Mouse (Mus musculus) liver, embryonic 13.5 days (tissue): ENCODE results near the gene Polr3b. TPM values are rescaled to one million over a fixed set of nuclear protein-coding genes. Genes with fewer than 3 reads are reported as not detected.
A peak's percentile ranks its signal among the peaks of the same experiment; 100 is the strongest.

Source experiments
- ATAC-seq: fragments of 200-750 bp; cut with Nextera tagmentation; 2 replicates; pipeline ENCODE4 v1.8.0; 2017; ENCODE audit warnings: low read depth, mild to moderate bottlenecking, moderate number of reproducible peaks, moderate library complexity
- DNase-seq: peaks from one replicate; pipeline ENCODE4 v3.0.0; 2022
- H3K27ac ChIP-seq: fragments of 300-500 bp; sonication (generic); 2 replicates; pipeline ENCODE4 v1.5.1; 2015; ENCODE audit warnings: moderate library complexity, mild to moderate bottlenecking, inconsistent platforms
- H3K27me3 ChIP-seq: fragments of 300-500 bp; sonication (generic); 2 replicates; pipeline ENCODE4 v1.6.1; 2015; ENCODE audit warnings: mild to moderate bottlenecking, inconsistent platforms
- H3K36me3 ChIP-seq: fragments of 300-500 bp; sonication (generic); 2 replicates; pipeline ENCODE4 v1.6.1; 2015; ENCODE audit warnings: mild to moderate bottlenecking, inconsistent platforms
- H3K4me1 ChIP-seq: fragments of 300-500 bp; sonication (generic); replicated peaks from 2 replicates; pipeline ENCODE4 v1.6.1; 2015; ENCODE audit warnings: inconsistent platforms
- H3K4me2 ChIP-seq: fragments of 300-500 bp; sonication (generic); 2 replicates; pipeline ENCODE4 v1.6.1; 2015; ENCODE audit warnings: inconsistent platforms, mild to moderate bottlenecking, moderate library complexity
- H3K4me3 ChIP-seq: fragments of 300-500 bp; sonication (generic); replicated peaks from 2 replicates; pipeline ENCODE4 v1.5.1; 2015; ENCODE audit warnings: mild to moderate bottlenecking, inconsistent platforms
- H3K9ac ChIP-seq: fragments of 300-500 bp; sonication (generic); 2 replicates; pipeline ENCODE4 v1.6.1; 2015; ENCODE audit warnings: mild to moderate bottlenecking, inconsistent platforms
- H3K9me3 ChIP-seq: fragments of 300-500 bp; sonication (generic); replicated peaks from 2 replicates; pipeline ENCODE4 v1.6.1; 2016; ENCODE audit warnings: inconsistent platforms
- WGBS: fragments of 180-500 bp; shearing (Covaris S2); methylation state at CpG from one replicate; pipeline ENCODE4 v1.1.7; 2015; ENCODE audit not compliant: insufficient replicate concordance; 5-methylcytosine and 5-hydroxymethylcytosine counted together
- polyA plus RNA-seq: library from polyadenylated mRNA; unstranded; fragments of >200 nt; fragmentation: Nextera tagmentation; extraction: Ambion mirVana; gene quantifications from 2 replicates; pipeline ENCODE4 v1.2.1, GENCODE M21; 2015

The Polr3b gene
- polyA plus RNA-seq, 1 experiment from 2014 or later, result 5.7 TPM

DNA sequence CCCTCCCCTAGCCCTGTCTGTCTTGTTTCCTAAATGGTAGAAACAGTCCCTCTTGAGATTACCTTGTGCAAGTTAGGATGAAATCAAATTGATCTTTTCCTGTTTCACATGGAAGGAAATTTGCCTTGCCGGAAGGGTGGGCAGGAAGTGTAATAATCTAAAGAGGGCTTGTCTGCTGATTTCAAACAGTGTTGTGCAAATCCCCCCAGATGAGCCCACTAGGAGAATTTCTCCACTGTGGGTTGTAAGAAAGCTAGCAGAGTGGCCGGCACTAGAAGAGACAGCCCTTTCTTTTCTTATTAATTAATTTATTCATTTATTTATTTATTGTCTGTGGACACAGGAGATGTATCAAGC lies 36.8 kb upstream of the Polr3b start:
- H3K9me3 ChIP-seq, result no peaks in the 10 kb centered on the region
- H3K27ac ChIP-seq, result no peak overlapping the region
- H3K4me1 ChIP-seq, result peaks cover 6% of the 10 kb centered on the region; the same call in 1 of the 2 replicates
- no peak overlapping the region for H3K9ac ChIP-seq
- no peaks in the 10 kb centered on the region for H3K27me3 ChIP-seq
- 41% methylated on average over 2 of the region's 2 CpGs for WGBS
- peaks cover 10% of the 10 kb centered on the region; the same call in 1 of the 2 replicates for H3K36me3 ChIP-seq
- H3K4me3 ChIP-seq, result no peak overlapping the region
- ATAC-seq, result no peak
- no peak overlapping the region for H3K4me2 ChIP-seq
- no peak for DNase-seq

DNA sequence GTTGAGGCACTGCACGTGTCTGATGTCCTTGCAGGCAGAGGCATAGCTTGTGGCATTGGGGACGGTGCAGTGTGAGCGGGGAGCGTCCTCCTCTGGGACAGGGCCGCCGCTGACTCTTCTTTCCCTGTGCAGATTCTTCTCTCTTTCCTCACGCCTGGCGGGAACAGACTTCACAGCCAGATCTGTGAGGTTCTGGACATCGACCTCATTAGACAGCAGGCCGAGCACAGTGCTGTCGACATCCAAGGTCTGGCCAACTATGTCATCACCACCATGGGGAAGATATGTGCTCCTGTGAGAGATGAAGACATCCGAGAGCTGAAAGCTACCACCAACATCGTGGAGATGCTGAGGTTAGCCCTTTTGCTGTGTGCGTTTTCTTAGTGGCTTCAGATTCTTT lies 31.1 kb upstream of the Polr3b start:
- peaks cover 16% of the 10 kb centered on the region for H3K36me3 ChIP-seq

DNA sequence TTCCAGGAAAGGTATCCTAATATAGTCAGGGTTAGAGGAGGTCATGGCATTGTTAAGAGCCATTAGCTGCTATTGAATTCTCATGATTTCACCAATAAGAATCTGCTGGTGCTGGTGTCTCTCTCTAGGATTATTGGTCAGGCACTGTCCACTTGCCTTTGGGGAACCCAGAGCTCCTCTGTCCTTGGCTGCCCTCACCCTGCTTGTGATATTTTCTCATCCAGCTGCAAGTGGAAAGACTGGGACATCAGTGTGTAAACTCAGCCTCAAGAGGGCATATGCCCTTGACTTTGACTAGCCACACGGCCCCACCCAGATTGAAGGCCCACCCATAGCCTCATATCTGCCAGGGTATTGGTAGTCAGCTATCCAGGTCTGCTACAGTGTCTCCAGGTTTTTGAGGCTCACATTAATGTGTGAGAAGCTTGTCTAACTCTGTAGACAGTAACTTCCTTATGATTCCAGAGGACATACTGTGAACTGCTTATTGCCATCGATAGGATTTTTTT lies 30.4 kb upstream of the Polr3b start:
- 72% methylated on average over 2 of the region's 2 CpGs for WGBS
- H3K9me3 ChIP-seq, result no peaks in the 10 kb centered on the region
- no peak overlapping the region for H3K27ac ChIP-seq
- no peak for DNase-seq
- ATAC-seq, result peak; percentile 47; the same call in 1 of the 2 replicates
- H3K4me3 ChIP-seq, result no peak overlapping the region
- H3K36me3 ChIP-seq, result peaks cover 16% of the 10 kb centered on the region
- H3K4me1 ChIP-seq, result peaks cover 8% of the 10 kb centered on the region
- no peaks in the 10 kb centered on the region for H3K27me3 ChIP-seq
- H3K9ac ChIP-seq, result no peak overlapping the region
- H3K4me2 ChIP-seq, result no peak overlapping the region

More for the DNA sequence above, 31.1 kb upstream of the Polr3b start:
- Histone ChIP-seq H3K9ac (no peak overlapping the region), H3K27me3 (no peaks in the 10 kb centered on the region), H3K4me1 (peaks cover 8% of the 10 kb centered on the region), H3K4me3 (no peak overlapping the region), H3K27ac (no peak overlapping the region), H3K9me3 (no peaks in the 10 kb centered on the region), H3K4me2 (no peak overlapping the region)
- no peak for DNase-seq
- no peak for ATAC-seq
- WGBS, result 71% methylated on average over 14 of the region's 14 CpGs

DNA sequence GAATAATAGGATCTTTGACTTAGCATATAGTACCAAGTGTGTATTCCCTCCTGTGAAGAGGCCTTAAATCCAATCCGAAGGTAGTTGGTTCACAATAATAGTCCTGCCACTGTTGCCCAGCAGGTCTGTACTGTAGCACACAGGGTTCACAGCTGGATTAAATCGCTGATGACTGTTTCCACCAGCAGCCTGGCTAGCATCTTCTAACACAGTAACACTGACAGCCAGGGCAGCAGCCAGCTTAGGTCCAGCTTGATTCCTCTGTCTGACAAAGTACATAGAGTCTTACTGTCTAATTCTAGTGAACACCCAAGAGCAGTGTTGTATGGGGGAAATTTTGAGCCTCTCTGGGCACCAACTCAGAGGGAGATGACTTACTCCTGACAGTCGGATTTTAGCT lies 29.3 kb upstream of the Polr3b start:
- no peak for ATAC-seq
- H3K4me2 ChIP-seq, result no peak overlapping the region
- WGBS, result 54% methylated on average over 3 of the region's 3 CpGs
- no peaks in the 10 kb centered on the region for H3K27me3 ChIP-seq
- DNase-seq, result no peak
- no peaks in the 10 kb centered on the region for H3K9me3 ChIP-seq
- H3K36me3 ChIP-seq, result peaks cover 14% of the 10 kb centered on the region
- no peak overlapping the region for H3K4me3 ChIP-seq
- H3K27ac ChIP-seq, result no peak overlapping the region
- H3K9ac ChIP-seq, result no peak overlapping the region
- peaks cover 8% of the 10 kb centered on the region for H3K4me1 ChIP-seq

DNA sequence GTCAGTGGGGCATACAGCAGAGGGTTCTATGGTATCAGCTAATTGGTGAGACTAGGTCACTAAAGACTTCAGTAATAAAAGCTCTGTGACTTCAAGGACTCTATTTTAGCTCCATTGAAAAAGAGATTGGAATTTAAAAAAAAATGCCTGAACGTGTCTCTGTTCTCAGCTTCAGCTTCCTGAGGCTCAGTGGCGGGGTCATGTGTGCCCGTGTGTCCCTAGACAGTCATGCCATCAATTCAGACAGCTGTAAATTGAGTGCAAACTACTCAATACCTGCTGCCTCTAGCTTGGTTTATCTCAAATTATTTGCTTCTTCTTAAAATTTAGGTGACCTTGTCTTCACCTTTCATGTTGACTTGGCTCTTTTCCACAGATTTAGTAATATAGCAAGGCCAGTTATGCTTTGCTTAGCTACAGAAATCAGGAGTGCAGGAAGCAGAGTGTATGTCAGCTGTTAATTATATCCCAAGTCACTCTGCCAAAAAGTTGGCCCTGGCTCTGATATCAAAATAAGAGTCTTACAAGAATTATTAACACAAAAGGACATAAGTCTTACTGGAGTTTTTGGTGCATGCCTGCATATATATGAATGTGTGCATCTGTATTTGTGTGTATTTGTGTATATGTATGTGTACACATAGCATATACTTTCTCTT lies 24.8 kb upstream of the Polr3b start:
- no peaks in the 10 kb centered on the region for H3K4me1 ChIP-seq
- no peak overlapping the region for H3K4me3 ChIP-seq
- no peaks in the 10 kb centered on the region for H3K9me3 ChIP-seq
- WGBS, result 59% methylated on average over 3 of the region's 3 CpGs
- no peak overlapping the region for H3K4me2 ChIP-seq
- H3K9ac ChIP-seq, result no peak overlapping the region
- no peak overlapping the region for H3K27ac ChIP-seq
- 0 out of 2 replicates have a peak, but pooled peaks cover 2% of the 10 kb centered on the region for H3K36me3 ChIP-seq
- ATAC-seq (no peak), DNase-seq (no peak)
- H3K27me3 ChIP-seq, result no peaks in the 10 kb centered on the region

DNA sequence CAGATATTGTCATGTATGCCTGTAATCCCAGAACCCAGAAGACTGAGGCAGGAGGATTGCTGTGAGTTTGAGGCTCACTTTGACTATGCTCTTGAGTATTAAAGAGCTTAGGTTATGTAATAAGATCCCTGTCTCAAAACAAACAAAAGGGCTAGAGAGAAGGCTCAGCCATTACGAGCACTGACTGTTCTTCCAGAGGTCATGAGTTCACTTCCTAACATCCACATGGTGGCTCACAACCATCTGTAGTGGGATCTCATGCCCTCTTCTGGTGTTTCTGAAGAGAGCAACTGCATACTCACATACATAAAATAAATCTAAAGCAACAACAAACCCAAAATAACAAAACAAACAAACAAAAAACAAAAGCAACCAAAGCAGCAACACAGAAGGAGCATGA lies 23.9 kb upstream of the Polr3b start:
- no peak for ATAC-seq
- no peak overlapping the region for H3K4me3 ChIP-seq
- no peaks in the 10 kb centered on the region for H3K36me3 ChIP-seq
- no peak for DNase-seq
- WGBS, result 43% methylated on average over 1 of the region's 1 CpGs
- no peak overlapping the region for H3K4me2 ChIP-seq
- no peak overlapping the region for H3K9ac ChIP-seq
- no peaks in the 10 kb centered on the region for H3K4me1 ChIP-seq
- H3K9me3 ChIP-seq, result no peaks in the 10 kb centered on the region
- no peak overlapping the region for H3K27ac ChIP-seq
- no peaks in the 10 kb centered on the region for H3K27me3 ChIP-seq

DNA sequence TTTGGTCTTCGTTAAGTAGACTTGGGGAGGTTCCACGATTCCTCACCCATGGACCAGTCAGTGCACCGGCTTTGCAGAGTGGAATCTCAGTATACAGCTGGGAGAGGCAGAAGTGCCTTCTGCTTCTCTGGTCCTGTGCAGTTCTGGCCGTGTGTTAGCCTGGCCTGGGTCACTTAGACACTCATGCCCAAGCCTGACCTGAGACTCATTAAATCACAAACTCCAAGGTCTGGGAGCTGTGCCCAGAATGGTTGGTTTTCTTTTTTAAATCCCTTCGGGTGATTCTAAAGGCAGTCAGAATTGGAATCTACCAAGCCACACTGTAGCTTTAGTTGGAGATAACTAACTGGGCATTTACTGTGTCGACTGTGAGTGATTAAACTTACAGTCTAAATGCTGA lies 22.0 kb upstream of the Polr3b start:
- Histone ChIP-seq H3K27me3 (no peaks in the 10 kb centered on the region), H3K9ac (no peak overlapping the region), H3K4me3 (no peak overlapping the region), H3K9me3 (no peaks in the 10 kb centered on the region), H3K36me3 (0 out of 2 replicates have a peak, but pooled peaks cover 4% of the 10 kb centered on the region), H3K27ac (no peak overlapping the region), H3K4me1 (no peaks in the 10 kb centered on the region), H3K4me2 (no peak overlapping the region)
- ATAC-seq (no peak), DNase-seq (no peak)
- WGBS, result 55% methylated on average over 6 of the region's 6 CpGs

DNA sequence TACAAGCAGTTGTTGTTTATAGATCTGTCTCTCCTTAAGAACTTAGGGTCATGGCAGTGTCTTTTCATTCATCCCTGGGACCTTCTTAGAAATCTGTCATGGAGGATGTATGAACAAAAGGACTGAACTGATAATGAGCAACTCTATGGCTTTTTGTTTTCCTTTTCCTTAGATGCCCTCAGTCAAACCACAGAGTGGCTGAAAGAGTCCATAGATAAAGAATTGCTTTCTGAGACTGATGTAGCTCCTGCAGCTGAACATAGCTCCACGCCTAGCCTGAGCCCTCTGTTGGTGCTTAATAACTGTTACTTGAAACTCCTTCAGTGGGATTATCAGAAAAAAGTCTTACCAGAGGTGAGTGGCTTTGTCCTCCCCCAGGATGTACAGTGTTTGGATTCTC lies 17.8 kb upstream of the Polr3b start:
- Histone ChIP-seq H3K4me1 (no peaks in the 10 kb centered on the region), H3K9ac (no peak overlapping the region), H3K4me3 (no peak overlapping the region), H3K36me3 (0 out of 2 replicates have a peak, but pooled peaks cover 7% of the 10 kb centered on the region), H3K27ac (no peak overlapping the region), H3K27me3 (no peaks in the 10 kb centered on the region), H3K9me3 (no peaks in the 10 kb centered on the region), H3K4me2 (no peak overlapping the region)
- 13% methylated on average over 1 of the region's 1 CpGs for WGBS
- ATAC-seq, result no peak
- no peak for DNase-seq

DNA sequence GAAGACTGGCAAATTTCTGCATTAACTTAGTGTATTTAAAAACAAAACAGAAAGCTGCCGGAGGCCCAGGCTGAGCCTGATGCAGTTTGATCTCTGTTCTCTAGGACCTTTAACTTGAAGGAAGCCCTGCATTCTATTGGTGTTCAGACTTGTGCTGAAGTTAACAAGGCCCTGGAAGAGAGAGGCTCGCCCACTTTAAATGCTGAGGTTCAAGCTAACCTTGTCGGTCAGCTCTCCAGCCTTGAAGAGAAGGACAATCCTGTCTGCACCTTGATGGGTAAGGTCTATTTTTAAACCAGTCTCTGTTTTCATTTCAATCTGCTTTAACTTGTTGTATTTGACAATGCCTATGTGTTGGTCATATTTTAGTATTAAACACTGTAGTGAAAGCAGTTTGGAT lies 13.7 kb upstream of the Polr3b start:
- H3K27ac ChIP-seq, result no peak overlapping the region
- WGBS, result 70% methylated on average over 3 of the region's 3 CpGs
- H3K4me2 ChIP-seq, result no peak overlapping the region
- H3K27me3 ChIP-seq, result no peaks in the 10 kb centered on the region
- no peaks in the 10 kb centered on the region for H3K9me3 ChIP-seq
- H3K4me3 ChIP-seq, result no peak overlapping the region
- no peak for ATAC-seq
- peaks cover 7% of the 10 kb centered on the region; the same call in 1 of the 2 replicates for H3K36me3 ChIP-seq
- H3K9ac ChIP-seq, result no peak overlapping the region
- peaks cover 8% of the 10 kb centered on the region for H3K4me1 ChIP-seq
- no peak for DNase-seq

DNA sequence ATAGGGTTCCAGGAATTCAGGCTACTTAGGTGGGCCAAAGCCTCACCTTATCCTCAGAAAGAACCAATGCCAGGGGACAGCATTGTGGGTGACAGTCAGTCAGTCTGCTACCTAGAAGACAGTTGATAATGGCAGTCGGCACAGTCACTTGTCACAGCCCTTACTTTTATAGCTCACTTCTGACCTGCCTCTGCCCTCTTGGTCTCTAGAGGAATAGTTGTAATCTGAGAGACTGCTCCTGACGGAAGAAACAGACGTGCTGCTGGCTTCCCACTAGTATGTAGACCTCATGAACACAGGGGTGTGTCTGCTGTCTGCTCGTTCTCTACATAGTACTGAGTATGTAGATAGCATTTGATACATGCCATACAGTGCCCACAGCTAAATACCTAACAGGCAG lies 11.8 kb upstream of the Polr3b start:
- 59% methylated on average over 4 of the region's 4 CpGs for WGBS
- peaks cover 2% of the 10 kb centered on the region; the same call in 1 of the 2 replicates for H3K36me3 ChIP-seq
- H3K4me3 ChIP-seq, result no peak overlapping the region
- H3K27ac ChIP-seq, result no peak overlapping the region
- H3K4me1 ChIP-seq, result peaks cover 12% of the 10 kb centered on the region
- H3K27me3 ChIP-seq, result no peaks in the 10 kb centered on the region
- no peak for DNase-seq
- no peaks in the 10 kb centered on the region for H3K9me3 ChIP-seq
- no peak for ATAC-seq
- no peak overlapping the region for H3K9ac ChIP-seq
- no peak overlapping the region for H3K4me2 ChIP-seq

DNA sequence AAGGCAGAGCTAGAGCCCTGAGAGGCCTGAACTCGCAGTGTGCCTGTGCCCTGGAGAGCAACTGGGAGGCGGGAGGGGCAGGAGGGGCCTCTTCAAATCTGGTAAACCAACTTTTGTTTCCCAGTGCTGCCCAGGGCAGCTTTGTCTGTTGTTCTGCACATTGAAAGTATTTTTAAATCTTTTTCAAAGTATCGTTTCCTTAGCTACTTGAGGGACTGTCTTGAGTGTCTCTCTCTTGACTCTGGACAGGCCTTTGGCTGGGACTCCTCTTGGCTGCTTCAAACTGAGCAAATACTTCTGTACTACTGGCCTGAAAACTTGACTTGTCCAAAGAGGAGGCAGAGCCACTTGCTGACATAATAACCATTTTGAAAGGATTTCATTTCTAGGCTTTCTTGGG lies 11.3 kb upstream of the Polr3b start:
- Histone ChIP-seq H3K4me3 (no peak overlapping the region), H3K9ac (no peak overlapping the region), H3K36me3 (no peaks in the 10 kb centered on the region; the same call in 1 of the 2 replicates), H3K4me1 (peaks cover 14% of the 10 kb centered on the region), H3K27ac (no peak overlapping the region), H3K4me2 (no peak overlapping the region), H3K9me3 (no peaks in the 10 kb centered on the region), H3K27me3 (no peaks in the 10 kb centered on the region)
- no peak for DNase-seq
- 68% methylated on average over 3 of the region's 3 CpGs for WGBS
- ATAC-seq, result no peak

DNA sequence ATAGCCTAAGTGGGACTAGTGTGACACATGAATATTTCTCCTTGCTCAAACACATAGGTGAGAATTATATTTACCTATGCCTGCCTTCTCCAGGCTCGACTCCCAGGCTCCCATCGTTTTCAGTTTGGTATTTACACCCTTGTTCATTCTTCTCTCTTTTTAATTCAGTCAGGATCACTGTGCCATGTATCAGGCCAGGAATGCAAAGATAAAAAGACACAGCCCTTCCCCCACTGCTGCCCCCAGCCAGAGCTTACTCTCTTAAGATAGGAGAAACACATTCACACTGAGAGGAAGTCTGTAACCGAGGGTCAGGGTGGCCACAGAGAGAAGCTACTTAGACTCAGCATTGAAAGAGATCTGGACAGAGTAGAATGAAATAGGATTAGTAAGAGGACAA lies 10.4 kb upstream of the Polr3b start:
- 29% methylated on average over 3 of the region's 3 CpGs for WGBS
- Histone ChIP-seq H3K36me3 (no peaks in the 10 kb centered on the region; the same call in 1 of the 2 replicates), H3K27me3 (no peaks in the 10 kb centered on the region), H3K27ac (no peak overlapping the region), H3K4me1 (peaks cover 14% of the 10 kb centered on the region), H3K9ac (no peak overlapping the region), H3K9me3 (no peaks in the 10 kb centered on the region), H3K4me2 (no peak overlapping the region), H3K4me3 (no peak overlapping the region)
- DNase-seq, result no peak
- no peak for ATAC-seq
